Mouse (Mus musculus): ENCODE results near the gene Actr8. TPM values are rescaled to one million over a fixed set of nuclear protein-coding genes. Genes with fewer than 3 reads are reported as not detected.

The Actr8 gene
- 10 to 100 TPM; 36.6 to 42.9 TPM for total RNA-seq (2023)

DNA sequence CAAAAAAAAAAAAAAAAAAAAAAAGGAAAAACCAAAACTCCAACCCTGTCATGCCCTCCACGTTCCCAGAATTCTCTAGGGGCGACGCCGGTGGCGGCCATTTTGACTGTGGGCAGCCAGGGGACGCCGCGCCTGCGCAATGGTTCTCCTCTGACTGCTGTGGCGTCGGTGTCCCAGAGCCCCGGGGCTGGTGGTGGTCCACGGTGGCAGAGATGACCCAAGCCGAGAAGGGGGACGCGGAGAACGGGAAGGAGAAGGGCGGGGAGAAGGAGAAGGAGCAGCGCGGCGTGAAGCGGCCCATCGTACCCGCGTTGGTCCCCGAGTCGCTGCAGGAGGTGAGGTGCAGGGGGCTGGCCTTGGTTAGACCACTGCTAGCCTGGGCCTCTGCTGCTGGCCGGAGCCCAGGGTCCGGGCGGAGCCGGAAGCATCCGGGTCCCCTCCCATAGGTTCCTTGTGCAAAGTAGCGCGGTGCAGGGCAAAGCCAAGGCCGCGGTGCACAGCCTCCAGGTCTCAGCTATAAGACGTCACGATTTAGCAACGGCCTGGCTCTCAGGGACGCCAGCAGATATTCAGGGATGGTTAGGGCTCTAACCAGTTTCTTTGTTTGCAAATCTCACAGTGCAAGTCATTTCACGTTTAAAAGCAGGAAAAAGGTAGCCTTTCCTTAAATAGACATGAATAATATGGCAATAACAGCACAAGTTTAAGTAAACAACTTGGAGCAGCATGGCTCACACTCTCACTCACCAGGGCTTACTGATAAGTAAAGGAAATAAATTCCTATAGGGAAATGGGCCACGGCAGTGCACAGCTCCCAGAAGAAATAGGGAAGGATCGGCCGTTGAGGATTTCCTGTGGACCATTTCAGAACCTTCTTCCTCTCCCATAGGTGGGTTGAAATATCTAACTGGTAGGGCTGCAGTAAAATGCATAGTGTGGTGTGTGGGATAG lies at the start of gene Actr8:
TSS of gene Actr8 (plus strand) at position 84 of the 951 bp plus-strand sequence.

DNA sequence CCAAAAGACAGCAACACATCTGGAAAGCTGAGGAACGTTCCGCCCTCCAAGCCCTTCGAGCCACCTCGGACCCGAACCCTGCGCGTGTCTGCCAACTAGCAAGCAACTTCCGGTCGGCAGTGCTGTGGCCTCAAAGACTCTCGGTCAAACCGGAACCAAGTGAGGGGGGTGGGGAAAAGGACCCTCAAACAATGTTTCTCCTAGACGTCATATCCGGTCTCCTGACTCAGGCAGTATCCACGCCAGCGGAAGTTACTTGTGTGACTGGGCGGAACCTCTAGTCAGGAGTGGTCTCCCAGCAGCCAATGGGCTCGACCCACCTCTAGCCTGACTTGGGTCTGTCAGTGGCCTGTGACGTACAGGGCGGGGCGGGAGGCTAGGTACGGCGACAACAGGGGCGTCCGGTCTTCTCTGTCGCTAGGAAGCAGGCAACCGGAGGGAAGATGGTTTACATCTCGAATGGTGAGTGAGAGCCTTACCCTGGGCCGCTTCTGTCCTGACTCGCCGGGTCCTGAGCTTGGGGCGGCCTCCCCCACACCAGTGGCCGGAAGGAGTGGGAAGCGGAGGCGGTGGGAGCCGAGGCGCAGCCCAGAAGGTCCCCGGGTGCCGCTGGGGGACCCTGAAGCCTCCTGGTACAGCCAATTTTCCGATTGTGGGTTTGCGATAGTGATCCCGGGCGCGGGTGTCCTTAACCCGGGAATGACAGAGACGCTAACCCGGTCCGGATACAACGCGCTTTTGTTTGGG lies 9.9 kb upstream of the Actr8 start, which contains the start of gene Selenok:
TSS of gene Selenok (plus strand) at position 234 of the 747 bp plus-strand sequence.

DNA sequence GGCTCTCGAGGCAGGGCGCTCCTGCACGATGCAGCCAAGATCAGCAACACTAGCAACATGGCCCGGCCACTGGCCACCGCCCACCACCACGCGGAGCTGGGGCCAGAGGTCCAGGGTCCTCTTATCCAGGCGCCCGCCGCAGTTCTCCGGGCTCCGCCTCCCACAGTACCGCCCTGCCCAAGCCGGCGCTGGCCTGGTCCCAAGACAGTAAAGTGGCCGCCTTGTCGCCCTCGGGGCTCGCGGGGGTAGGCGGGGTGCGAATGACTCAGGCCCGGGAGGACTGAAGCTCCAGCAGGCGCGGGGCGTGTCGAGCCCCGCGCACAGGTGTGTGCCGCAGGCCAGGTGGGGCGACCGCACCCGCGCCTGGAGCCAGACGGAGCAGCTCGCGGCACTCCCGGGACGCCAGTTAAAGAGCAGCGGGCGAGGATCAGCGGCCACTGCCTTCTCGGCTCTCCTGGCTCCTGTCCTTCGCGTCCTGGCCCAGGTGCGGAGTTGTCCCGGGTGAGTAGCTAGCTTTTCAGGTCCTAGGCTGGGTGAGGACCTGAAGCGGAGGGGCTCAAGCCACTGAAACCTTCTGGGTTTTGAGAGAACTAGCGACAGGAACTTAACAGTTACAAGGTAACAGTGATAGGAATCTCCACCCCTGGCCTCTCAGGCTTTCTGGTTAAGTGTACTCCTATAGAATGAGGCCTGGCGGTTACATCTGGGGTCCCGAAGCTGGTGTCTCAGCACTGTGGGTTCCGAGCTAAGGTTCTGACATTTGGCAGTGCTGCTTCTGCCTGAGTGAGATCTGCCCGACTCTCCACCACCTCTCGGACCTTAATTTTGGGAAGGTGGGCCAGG lies 30.8 kb downstream of the Actr8 start, which contains the start of the genes Il17rb and Chdh:
TSS of gene Il17rb (minus strand) at position 164 of the 843 bp plus-strand sequence.
TSS of gene Chdh (plus strand) at position 291 of the 843 bp plus-strand sequence.

Other genes starting within 250 kb of the Actr8 start
- 100 to 1,000 TPM; 108 to 113 TPM for gene Selenok, start 10.0 kb upstream of the Actr8 start, total RNA-seq (2023)
- gene Il17rb, start 30.6 kb downstream of the Actr8 start, total RNA-seq (2023), result under 1 TPM; 0.79 to 0.92 TPM
- gene Chdh, start 30.7 kb downstream of the Actr8 start, total RNA-seq (2023), result 10 to 100 TPM in 1 of 2 experiments, 1 to 10 TPM in 1; 8.9 to 11.9 TPM

All from neutrophil, adult 83 days (primary cell).